Mouse (Mus musculus) cerebellum, adult 18-20 months (tissue): Measurements from ENCODE around the gene Nek8.
A peak's percentile ranks its signal among the peaks of the same experiment; 100 is the strongest.

Source experiments
- DNase-seq, 2 experiments: peaks; one replicate each; pipeline ENCODE4 v3.0.0; 2021

The Nek8 gene

DNA sequence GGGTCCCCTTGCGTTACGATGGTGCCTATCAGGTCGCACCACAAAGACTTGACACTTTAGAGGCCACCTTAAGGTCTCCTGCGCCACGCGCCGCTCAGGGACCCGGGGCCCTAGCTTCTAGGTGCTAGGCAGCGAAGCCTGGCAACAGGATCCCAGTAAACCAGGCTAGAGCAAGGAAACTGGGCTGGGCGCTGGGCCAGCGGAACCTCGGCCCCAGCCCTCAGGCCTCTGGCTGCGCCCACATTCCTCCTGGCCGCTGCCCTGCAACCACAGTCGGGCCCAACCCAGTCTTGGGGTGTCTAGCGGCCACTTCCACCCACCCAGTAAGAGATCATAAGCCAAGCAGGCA is 10.7 kb downstream of the Nek8 start:
- DNase-seq = no peak

DNA sequence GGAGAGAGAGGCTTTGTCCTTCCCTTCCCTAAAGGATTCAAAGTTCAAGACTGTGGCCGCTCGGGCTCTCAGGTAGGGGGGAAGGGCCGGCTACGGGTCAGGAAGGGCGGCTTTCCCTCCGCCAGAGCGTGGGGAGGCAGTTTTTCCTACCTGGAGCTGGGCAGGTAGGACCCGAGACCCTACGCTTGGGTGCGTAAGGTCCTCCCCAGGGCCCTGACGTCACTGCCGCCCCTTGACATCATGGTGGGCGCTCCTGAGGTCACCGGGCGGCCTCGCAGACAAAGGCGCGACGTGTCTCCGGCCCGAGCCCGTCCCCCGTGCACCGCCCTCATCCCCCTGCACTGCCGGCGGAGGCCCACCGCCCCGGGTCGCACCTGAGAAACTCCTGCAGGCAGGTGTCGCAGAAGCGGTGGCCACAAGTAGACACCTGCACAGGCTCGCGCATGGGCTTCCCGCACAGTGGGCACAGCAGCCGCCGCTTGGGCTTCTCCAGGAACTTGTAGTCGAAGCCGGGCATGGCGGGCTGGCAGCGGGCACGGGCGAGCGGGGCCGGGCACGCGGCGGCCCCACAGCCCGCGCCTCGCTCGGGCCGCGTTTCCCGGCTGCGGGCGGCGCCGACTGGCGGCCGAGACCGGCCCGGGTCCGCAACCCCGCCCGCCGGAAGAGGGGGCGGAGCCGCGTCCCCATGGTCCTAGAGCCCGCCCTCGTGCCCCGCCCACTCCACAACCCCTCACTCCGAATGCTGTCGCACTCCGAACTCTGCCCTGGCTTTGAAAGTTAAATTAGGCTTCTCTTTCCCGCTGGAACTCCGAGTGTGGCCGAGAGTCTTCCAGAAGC is 11.3 kb downstream of the Nek8 start, which contains the start of gene Traf4:
Gene Traf4 (minus strand): TSS at position 666 of the 837 bp plus-strand sequence.
- DNase-seq = peak; percentile 76 to 87

DNA sequence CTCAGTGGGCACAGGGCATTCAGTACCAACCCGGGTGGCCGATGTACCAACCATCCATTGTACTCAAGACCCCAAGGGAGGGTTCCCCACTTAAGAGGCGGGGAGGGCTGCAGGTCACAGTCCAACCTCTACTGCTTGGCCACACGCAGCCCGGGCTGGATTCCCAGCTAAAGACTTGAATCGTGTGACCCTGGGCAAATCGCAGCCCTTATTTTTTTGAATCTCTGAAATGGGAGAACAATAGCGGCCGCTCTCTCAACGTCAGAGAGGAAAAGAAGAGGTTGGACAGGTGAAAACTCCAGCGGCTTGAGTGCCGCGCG is 11.9 kb downstream of the Nek8 start:
- DNase-seq = no peak

DNA sequence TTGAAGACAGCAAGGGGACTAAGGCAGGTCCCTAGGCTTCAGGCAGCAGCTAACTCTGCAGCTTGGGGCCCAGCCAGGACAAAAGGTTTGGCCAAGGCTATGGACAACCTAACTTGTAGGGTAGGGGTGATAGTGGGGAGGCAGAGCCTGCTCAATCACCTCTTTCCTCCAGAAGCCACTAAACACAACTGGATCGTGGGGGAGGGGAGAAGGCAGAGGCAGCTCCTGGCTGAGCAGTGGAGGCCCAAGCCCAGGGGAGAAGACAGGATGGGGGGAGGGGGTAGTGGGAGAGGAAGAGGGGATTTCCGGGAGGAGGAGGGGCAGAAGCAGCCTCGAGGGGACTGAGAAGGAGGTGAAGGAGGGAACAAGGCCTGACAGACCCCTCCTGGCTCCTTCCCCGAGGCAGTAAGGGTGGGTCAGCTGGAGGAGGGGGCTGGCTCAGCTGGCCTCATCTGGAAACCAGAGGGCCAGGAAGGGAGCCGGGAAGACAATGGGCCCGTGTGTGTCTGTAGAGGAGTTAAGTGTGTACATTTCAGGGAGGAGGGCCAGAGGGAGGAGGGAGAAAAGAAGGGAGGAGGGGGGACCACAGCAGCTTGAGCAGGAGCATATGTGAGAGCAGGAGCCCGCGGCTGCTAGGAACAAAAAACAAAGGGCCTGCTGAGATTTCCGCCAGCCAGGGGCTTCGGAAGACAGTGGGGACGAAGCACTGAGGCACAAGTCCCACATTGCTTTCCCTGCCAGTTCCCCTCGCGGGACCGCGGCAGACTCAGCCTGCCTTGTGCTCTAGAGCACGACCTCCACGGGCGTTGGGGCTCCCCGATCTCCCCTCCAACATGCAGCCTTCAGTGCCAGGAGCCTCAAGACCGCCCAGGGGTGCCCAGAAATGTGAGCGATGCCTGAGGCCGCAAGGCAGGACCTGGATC is 12.5 kb downstream of the Nek8 start:
- no peak for DNase-seq

DNA sequence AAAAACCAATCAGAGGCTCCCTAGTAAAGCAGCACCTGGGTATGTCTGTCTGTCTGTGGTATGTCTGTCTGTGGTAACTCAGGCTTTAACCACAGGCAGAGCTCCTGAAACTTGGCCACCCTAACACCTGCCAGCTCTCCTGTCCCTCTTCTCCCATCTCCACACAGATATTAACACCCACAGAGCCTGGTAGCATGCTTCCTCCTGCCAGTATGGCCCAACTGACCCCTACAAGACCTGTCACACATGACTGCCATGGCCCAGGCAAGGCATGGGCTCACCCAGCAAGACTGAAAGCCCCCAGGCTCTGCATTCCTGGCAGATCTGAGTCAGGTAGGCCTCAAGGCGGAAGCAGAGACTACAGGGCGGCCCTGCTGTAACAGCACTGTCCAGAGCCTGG is 13.4 kb downstream of the Nek8 start:
- DNase-seq = no peak

DNA sequence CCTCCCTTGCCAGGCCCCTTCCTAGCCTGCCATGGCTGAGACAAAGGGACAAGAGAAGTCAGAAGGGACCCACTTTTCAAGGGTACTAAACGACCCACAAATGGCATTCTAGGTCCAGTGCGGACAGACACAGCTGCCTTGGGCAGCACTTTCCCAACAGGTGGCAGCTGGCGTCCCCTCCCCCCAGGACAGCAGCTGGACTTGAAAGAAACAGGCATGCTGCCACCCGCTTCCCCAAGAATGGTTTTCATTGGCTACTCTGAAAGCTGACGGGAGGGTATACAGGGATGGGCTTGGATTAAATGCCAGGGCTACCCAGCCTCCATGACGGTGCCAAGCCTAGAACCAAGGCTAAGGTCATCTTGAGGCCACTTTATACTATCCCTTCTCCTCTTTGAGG is 14.0 kb downstream of the Nek8 start:
- DNase-seq = no peak

DNA sequence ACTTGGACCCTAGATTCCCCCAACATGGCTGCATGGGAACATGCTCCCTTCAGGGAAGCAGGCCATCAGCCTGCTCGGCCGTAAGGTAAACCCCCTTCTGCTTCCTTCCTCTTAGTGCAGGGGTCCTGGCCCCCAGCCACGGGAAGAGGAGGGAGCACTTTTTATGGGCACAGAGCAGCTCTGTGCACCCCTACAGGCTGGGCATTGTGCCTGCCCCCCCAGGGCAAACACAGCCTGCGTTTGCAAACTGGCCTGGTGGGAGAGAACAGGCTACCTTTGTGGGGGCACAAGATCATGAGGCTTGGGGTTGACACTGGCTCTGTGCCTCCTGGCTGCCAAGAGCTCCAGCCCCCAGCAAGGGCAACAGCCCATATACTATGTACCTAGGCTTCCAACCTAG is 14.5 kb downstream of the Nek8 start:
- DNase-seq = no peak

DNA sequence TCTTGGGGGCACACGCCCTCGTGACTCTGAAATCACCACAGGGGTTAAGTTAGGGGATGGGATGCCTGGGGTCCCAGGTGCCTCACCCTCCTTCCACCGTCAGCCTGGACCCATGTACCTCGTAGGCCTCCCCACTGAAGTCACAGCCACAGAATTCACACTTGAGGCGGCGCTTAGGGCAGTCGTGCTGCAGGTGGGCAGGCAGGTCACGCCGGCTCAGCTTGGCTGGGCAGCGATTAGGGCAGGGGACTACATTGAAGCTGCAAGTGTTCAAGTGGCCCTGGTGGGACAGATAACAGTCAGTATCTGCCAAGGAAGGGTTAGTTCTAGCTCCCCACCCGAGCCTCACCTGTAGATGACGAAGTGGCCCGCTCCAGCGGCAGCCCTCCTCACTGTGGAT is 15.3 kb downstream of the Nek8 start:
- no peak for DNase-seq

DNA sequence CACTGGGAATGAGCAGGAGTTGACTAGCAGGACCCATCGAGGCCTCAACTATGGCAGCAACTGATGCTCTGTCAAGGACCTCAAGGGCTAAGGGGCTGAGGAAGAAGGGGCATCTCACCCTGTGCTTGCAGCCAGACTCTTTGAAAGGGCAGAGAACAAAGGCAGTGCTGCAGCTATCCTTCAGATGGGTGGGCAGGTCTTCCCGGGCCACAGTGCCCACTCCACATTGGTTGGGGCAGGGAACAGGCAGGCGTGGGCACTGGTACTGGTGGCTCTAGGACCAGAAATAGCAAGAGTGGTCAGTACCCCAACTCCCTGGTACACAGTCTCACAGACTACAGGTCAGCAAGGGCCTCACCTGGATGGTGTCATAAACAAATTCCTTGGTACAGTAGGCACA is 15.8 kb downstream of the Nek8 start:
- DNase-seq = no peak

DNA sequence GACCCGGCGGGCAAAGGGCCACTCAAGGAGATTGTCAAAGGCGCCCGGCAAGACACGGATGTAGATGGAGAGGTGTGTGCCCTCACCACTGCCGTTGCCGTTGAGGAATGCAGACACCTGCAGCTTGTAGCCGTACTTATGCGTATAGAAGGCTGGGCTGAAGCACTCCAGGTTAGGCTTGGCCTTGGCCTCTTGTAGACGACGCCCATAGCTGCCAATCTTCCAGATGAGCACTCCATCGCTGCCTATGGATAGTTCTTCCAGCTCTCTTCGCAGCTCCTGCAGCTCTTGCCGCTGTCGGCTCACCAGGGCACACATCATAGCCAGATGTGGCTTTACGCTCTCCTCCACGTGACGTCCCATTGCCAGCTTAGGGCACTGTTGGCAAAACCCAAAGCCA is 16.3 kb downstream of the Nek8 start:
- DNase-seq = no peak

DNA sequence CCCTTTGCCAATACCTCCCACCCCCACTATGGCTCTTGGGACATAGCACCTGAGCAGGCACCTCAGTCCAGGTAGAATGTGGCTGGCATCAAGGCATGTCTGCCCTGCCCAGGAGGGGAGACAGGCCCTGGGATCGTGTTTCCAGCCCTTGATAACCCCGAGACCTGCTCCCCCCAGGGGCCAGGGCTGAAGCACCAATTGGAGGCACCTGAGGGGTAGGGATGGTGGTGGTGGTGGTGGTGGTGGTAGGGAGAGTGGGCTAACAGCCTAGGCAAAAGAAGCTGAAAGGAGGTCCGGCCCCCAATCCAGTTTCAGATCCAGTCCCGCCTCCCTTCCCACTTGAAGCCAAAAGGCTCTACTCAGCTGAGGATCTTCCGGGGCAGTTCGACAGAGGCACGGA is 16.9 kb downstream of the Nek8 start:
- DNase-seq = no peak

DNA sequence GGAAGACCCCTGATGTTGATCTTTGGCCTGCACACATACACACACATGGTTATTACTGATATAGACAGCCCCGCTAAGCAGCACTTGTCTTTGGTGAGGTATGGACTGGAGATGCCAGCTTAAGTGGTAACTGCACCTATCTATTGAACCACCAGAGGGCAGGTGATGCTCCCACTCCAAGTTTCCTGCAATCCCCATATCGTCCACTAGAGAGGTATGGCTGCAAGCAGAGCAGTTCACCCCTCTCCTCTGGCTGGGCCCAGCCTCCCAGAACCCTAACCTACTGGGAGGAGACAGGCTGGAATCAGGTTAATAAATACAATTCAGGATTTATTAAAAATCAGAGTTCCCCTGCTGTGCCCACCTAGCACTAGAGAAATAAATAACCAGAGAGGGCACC is 17.4 kb downstream of the Nek8 start:
- peak; percentile 80 to 82 for DNase-seq

DNA sequence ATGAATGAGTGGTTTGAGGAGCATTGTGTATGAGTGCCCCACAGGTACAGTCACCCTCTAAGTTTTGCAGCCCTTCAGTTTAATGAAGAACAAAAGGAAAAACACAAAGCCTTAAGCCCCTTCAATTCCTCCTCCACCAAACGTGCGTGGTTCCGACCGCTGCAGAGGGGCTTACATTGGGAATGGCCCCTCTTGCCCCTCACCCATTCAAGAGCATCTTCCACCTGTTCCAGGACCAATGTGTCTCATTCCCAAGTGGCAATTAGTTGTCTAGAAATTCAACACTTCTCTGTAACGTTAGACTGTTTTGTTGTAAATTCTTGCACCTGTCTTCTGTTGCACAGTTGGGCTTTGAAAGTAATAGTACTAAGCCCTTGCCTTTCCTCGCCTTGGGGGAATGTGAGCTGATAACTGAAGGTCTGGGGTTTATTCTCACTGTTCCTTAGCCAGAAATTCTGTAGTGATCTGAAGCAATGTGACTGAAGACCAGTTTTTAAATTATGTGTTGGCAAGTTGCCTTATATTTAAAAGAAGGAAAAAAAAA is 20.2 kb downstream of the Nek8 start:
- DNase-seq = no peak

DNA sequence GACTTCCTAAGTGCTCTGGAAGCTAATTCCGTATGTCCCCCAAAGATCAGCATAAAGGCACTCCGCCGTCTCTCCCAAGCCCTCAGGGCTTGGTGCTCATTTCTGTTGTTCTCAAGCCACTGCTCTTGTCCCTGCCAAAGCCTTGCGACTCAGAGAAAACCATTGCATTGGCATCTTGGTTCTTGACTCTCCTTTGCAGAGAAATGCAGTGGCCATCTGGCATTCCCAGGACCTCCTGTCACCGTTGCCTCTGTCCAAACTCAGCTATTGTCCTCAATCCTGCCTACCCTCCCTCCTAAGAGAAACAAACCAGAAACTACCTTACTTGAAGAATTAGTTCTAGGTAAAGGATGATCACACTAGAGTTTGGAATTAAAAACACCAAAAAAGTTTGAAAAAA is 20.8 kb downstream of the Nek8 start:
- DNase-seq = no peak

DNA sequence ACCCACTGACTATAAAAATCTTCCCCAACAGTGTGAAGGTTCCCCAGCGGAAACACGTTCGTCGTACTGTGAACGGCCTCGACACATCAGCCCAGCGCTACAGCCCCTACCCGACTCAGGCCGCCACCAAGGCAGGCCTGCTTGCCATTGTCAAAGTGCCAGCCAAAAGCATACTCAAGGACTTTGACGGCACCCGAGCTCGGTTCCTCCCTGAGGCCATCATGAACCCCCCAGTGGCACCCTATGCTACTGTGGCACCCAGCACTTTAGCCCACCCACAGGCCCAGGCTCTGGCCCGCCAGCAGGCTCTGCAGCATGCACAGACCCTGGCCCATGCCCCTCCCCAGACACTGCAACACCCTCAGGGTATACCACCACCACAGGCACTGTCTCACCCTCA is 22.7 kb downstream of the Nek8 start:
- DNase-seq = peak in 1 of 2 experiments; percentile 17

DNA sequence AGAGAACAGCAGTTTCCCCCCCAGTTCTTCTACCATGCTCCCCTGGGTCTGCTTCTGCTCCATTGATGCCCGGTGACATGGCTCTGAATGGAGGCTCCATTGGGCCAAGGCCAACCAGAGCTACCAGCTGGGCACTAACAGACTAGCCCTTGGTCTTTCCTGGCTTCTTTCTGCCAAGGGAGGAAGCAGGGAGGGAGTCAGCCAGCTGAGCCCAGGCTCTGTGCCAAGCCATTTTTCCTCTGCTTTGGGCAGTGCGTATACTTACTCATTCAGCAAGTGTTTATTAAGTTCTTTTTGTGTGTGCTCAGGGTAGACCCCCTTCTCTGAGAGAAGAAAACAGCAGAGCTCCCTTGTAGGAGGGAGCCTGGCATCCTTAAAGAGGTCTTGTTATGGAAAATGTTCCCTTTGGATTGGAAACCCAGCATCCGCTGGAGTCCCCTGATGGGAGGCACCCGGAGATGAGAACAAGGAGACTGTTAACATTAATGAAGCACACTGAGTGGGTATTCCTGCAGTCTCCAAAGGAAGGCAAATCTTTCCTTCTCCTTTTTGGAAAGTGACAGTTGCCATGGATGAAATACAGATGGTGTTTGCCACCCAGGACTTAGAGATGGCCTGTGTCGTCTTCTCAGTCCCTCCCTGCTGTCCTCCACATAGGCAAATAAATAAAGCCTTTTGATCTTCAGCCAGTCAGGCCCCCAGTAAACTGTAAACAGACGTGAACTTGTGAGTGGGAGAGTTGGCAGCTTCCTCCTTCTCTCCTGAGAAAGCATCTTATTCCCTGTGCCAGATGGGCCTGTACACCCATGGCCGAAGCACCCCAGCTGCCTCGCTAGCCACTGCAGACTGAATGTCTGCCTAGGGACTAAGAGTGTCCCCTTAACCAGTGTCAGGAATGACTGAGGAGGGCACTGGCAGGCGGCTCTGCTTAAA is 23.9 kb downstream of the Nek8 start:
- peak; percentile 84 to 89 for DNase-seq

DNA sequence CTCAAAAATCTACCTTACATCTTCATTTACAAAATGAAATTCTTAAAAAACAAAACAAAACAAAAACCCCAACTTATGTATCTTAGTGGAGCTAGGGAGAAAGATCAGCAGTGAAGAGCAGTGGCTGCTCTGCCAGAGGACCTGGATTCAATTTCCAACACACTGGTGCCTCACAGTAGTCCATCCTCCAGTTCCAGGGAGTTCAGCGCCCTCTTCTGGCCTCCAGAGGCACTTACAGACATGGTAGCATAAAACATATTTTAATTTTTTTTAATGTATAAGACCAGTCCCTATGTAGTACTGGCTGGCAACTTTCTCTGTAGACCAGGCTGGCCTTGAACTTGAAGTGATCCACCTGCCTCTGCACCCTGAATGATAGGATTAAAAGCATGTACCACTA is 25.3 kb downstream of the Nek8 start:
- DNase-seq = peak in 1 of 2 experiments; percentile 24

DNA sequence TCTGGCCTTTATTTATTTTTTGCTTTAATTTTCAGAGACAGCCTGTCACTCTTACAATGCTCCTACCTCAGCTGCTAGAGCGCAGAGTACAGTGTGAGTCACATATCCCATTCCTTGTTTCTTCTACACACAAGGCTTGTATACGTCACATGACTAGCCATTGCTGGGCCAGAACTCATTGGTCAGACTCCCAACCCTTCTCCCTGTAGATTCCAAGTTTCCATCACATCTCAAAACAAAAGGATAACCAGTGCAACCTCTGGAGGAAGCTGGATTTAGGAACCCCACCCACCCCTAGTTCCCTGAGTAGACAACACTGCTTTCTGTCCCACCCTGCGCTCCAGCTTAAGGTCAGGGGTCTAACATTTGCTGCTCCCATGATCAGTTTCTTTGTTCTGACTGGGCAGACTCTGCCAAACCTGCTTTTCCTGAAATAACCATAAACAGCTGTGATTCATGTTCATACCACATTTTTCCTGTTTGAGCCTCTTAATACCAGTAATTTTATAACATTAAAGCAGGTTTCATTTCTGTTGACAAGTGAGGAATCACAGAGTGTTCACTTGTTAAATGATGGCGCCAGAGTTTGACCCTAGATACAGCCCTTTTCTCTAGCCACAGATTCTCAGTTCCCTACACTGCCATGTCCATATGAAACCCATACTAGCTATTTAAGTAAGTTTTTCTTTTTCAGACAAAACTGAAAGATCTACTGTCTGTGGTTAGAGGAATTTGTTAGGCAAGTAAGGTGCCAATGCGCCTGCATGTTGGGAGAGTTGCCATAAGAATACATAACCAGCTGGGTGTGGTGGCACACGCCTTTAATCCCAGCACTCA is 29.6 kb downstream of the Nek8 start:
- no peak for DNase-seq

DNA sequence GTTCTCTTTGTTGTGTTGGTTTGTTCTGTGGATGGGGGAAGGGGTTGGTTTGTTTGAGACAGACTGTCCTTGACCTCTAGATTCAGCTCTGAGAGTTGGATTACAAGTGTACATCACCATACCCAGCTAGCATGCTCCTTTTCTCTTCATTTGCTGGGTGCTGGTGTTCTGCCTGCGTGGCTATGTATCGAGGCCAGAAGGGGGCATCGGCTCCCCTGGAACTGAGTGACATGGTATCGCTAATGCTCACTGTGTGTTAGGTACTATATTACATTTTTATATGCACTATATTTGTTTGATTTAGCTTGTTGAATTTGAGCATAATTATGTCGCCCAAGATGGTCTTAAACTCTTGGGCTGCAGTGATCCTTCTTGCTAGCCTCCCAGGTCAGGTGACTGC is 30.3 kb downstream of the Nek8 start:
- no peak for DNase-seq

DNA sequence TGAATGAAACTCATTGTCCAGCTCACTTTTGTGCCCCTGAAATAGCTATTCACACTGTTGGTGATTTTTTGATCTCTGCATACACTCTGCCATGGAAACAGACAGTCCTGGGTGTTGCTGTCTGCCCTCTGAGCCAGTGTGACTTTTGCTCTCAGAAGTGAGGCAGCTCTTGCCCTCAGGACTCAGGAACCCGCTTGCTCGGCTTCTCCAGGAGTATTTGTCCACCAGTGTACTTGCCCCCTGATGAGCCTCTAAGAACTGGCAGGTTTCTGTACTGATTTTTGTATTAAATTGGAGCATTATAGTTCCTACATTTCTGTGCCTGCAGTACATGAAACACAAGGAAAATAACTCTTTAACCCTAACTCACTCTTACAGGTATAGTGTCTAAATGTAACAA is 33.0 kb downstream of the Nek8 start:
- DNase-seq = no peak

DNA sequence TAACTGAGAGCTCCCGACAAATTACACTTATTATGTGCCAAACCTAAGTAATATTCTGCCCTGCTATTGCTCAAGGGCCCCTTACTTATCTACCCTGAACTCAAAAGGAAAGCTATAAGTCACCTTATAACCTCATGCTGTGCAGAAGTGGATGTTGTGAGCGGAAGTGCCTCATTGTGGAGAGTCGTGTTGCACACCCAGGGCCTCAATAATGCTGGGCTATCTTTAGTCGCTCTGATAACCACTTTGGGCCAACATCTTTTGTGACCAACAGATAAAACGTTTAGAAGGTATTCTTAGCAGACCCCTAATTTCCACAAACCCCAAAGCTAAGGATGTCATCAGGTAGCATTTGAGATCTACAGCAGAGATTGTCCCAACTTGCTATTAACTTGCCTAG is 35.8 kb downstream of the Nek8 start:
- no peak for DNase-seq

DNA sequence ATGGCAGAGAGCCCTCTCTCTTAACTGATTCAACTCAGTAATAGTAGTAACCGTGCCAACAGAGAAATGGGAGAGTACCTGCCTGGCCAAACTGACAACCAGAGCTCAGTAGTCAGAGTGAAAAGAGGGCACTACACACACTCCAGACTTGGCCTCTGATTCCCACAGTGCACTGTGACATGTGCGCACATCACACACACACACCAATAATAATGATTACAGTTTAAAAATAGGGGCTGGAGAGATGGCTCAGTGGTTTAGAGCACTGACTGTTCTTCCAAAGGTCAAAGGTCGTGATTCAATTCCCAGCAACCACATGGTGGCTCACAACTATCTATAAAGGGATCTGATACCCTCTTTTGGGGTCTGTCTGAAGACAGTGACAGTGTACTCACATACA is 38.5 kb downstream of the Nek8 start:
- DNase-seq = no peak
